Mouse (Mus musculus) T-cell, adult 2 months (primary cell): ENCODE results near the gene Vash2.
"Not testable (repeated sequence)": the region's sequence is repeated elsewhere in the genome, so short reads cannot be mapped to it uniquely, and the experiment has no call there.

Source experiments
- DNase-seq: peaks from one replicate; pipeline ENCODE4 v3.0.0; 2022; ENCODE audit warnings: low spot score

The Vash2 gene

DNA sequence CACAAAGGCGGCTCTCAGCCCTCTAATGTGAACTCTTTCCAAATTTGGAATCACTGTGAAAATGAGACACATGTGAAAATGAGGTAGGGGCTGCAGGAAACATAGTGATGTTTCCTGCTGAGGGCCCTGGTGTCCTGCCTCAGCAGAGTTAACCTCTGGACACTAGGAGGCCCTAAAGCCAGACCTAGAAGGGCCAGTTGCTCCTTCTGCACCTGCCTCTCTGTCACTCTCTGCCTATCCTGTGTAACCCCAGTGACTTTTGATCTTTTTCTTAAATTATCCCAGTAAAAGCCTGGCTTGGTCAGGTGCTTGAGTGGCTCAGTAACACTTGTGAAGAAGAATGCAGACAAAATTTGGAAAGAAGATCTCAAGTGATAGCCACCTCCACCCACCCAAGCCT lies 4.3 kb downstream of the Vash2 start:
- no peak for DNase-seq

DNA sequence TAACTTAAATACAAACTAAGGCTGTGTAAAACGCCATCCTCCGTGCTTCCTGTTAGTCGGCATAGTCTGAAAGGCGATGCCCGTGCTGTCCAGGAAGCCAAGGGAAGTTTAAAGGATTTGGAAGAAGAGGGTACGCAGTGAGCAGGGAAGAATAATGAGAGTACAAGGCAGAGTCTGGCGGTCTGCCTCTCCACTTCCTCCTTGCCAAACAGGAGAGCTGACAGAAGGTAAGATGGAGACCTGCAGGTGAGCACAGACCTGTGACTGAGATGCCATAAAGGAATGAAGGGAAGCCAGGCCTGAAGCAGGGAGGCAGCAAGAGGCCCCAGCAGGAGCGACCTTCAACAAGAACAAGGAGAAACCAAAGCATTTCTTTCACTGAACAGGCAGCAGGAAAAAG lies 4.9 kb downstream of the Vash2 start:
- no peak for DNase-seq

DNA sequence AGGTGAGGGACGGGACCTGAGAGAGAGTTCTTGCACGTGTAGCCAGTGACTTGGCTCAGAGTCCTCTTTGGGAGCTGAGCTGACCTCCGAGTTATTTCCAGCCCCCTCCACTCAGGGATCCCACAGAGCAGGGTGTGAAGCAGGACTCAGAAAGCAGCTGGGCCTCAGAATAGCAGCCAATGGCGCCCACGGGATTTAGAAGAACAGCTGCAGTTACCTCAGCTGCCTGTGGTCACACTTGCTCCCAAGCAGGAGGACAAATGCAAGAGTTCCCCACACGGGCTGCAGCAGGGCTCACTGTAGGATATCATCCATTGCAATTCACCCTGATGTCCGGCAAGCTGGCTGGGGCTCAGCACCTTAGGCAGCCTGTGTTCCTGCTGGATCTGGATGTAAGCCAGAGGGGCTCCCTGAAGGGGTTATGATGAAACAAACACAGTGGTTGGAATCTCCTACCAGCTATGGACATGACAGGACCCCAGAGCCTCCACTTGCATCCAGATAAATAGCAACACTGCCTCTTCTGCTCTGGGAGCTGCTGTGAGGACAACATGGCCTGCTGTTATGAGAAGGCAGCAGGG lies 6.4 kb downstream of the Vash2 start:
- no peak for DNase-seq

DNA sequence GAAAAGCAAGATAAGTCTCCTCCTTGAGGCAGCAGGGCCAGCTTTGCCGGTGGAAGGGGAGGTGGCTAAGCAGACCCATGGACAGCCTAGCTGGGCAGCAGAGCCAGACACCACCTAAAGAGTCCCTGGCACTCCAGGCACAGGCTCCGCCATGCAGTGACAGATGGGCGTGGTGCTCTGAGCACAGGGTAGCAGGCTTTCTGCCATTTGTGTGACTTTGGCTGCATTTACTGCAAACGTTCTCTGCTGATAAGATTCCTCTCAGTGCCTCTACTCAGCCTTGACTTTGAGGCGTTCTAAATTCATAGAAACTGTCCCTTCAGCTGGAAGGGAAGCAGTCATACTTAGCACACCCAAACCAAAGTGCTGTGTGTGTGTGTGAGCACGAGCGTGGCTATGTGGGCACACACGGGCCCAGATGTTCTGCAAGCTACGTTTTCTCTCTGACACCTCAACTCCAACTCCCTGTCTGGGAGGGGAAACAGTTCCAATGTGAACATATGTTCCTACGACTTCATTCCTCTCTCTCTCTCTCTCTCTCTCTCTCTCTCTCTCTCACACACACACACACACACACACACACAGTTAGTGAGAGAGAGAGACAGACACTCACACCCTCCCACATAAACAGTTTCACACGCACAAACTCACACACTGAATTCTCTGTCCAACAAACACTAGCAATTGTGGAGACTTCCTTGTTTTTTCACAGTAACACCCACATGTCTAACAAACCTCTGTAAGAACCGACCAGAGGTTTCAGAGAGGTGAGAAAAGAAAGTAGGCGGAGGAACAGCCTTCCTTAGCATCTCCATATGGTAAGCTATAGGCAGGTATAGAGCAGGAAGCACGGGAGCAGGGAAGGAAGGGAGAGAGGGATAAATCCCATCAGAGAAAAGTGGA lies 7.1 kb downstream of the Vash2 start:
- DNase-seq = no peak

DNA sequence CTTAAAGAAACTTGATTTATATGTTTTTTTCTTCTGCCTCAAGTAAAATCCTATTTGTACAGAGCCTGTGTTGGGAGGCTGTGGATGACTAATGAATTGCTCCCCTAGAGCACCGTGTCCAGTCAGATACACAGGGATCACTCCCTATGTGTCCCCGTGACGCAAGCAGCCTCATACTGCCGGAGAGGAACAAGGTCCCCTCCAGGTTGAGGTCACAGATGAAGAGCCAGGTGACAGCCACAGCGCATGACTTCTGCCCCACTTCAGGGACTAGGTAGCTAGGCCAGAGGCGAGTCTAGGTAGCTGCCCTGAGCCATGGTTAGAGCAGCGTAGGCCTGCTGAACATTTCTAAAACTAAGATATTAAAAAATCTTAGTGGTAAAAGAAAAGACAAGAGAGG lies 11.1 kb downstream of the Vash2 start:
- no peak for DNase-seq

DNA sequence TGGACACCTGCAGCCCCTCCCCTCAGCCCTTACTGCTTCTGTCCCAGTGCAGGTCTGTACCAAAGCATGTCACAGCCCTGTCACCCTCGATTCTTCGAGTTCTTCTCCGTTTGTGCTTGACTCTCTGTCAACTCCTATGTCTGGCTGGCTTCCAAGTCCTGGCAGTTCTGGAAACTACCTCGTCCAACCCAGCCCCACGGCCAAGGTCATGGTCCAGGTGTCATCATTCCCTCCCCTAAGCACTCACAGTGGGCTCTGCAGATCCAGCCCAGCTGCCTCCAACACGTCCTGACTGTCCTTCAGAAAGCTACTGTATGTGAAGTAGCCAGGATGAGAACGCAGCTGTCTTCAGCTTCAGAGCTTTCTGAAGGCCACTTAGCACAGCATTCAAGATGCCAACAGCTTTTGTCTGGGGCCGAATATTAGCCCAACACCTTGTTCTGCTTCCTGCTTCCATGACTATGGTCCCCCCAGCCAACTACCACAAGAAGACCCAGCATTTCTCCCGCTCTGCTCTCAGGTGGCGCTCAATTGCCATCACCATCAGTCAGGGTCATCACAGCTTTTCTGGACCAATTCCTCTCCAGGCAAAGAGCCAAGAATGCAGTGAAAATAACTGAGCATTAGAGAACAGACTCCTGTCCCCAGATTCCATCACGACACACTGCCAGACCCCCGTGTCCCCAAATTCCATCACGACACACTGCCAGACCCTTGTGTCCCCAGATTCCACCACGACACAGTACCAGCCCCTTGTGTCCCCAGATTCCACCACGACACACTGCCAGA lies 13.9 kb downstream of the Vash2 start:
- no peak for DNase-seq

DNA sequence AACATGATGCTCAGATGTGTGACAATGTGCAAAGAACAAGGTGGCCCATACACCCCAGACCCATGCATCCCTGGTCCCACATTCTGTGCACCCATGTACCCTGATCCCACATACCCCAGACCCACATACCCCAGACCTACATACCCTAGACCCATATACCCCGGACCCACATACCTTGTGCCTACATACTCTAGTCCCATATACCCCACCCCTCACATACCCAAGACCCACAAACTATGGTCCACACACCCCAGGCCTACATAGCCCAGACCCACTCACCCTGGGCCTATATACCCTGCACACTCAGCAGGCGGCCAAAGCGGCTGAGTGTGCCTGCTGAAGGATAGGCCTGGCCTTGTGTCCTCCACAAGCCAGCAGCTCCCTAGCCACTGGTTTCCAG lies 16.3 kb downstream of the Vash2 start:
- no peak for DNase-seq

DNA sequence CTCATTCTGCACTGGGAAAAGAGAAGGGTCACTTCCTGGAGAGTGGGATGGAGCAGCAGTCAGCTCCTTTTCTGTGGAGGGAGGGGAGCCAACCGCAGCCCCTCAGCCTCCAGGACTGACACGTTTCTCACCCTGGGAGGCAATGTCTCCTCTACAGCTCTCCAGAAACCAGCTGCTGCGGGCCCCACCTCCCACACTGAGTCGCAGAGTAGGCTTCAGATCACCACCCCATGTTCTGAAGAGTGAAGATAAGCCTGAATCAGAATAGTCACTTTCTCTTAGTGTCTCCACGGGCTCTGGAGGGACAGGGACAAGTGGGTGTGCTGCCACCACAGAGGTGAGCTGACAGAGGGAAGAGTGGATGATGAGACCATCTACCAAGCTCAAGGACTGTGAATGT lies 20.3 kb downstream of the Vash2 start:
- no peak for DNase-seq

DNA sequence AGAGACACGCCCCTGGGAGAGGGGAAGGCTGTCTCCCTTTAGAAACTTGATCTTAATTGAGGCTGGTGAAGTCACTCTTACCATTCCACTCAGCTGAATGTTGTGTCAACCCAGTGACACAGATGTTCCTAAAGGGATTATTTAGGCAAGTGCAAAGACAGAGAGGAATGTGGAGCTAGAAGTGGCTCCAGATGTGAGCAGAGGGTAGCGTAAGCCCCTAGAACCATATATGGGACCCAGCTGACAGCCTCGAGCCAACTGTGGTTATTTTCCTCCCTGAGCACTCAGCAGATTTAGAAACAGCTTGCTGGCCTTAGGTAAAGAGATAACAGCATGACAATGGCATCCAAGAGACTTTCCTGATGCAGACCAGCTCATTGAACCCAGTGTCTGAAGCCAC lies 26.1 kb downstream of the Vash2 start:
- DNase-seq = no peak

DNA sequence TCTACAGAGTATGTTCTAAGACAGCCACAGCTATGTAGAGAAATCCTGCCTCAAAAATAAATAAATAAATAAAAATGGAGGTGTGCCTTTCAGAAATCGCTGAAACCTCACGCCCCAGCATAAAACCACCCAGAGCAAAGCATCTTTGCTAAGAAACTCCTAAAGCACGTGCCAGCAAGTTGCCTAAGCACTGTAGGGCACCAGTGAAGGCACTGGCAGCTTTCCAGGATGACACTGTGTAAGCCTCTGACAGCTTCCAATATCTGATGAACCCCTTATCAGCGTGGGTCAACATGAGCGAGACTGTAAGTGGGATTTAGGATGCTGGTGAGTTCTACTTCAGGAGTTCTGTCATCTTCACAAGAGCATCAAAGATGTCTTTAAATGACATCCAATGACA lies 28.1 kb downstream of the Vash2 start:
- no peak for DNase-seq

DNA sequence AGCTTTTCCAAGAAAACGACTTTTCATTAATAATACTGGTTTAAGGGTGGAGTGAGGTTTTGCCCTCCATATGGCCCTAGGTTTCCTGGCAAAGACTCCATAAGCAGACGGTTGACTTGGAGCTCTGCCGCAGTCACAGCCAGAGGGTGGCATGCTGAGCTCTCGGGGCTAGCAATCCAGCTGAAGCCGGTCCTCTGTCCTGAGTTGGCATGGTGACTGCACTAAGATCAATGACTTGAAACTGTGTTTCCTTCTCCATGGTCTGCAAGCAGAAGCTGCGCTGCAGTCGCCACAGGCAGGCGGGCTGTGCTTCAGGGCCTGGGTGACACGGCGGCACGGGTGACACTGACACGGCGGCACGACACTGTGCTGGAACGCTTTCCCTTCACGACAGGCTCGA lies 30.2 kb downstream of the Vash2 start:
- no peak for DNase-seq

DNA sequence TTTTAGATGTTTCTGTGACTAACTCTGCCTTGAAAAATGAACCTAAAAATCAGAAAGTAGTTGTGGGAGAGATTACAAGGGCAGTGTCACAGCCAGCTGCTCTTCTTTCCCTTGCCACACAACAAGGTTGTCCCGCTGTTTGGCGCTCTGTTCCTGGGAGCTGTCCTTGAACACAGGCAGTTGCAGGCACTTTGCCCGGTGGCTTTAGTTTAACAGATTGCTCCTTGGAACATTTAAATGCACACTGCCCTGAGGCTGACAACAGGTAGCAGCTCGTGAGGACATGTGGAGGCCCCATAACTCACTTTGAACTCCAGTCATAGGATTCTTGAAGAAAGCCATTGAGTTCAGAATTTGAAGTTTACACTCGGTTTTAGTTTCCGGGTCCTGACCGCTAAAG lies 30.7 kb downstream of the Vash2 start:
- no peak for DNase-seq

DNA sequence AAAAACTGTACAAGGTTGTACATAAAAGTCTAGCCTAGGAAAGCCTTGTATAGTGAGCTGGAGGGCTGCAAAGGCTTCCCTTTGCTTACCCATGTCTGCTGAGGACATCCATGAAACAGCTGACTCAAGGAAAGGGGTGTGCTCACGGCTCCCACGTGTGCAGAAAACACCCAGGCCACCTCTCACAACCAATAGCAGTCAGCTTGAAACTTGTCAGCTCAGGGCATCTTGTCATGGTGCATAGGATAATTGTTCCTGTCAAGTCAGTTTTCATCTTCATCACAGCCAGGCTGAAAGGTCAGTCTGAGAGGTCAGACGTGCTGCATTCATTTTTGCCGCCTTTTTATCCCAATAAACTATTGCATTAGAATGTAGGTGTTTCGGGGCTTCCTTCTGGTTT lies 31.1 kb downstream of the Vash2 start:
- no peak for DNase-seq

DNA sequence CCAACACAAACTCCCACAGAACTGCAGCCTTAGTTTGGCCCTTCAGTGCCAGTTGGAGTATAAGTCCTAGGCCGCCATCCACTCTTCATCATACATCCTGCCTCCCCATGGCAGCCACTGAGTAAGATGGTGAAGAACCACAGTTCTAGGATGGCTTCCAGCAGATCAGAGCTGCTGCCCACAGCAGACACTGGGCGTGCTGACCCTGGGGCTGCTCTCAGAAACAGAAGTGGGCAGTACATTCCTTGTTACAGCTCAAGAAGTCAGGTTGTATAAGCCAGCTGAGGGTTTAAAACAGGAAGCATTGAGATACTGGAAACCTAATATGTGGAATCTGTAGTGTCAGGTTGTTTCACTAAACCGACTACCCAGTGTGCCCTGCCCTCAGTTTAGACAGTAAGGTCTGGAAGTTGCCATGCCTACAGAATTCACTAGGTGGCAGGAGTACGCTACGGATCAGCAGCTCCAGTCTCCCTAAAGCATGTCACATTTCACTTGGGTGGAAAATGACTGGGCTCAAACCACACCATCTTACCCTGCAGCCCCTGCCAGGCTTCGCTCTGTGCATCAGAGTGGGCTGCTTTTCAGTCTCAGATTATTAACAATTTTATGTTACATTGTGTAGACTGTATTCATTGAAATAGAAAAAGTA lies 34.9 kb downstream of the Vash2 start:
- peak; percentile 39 for DNase-seq

DNA sequence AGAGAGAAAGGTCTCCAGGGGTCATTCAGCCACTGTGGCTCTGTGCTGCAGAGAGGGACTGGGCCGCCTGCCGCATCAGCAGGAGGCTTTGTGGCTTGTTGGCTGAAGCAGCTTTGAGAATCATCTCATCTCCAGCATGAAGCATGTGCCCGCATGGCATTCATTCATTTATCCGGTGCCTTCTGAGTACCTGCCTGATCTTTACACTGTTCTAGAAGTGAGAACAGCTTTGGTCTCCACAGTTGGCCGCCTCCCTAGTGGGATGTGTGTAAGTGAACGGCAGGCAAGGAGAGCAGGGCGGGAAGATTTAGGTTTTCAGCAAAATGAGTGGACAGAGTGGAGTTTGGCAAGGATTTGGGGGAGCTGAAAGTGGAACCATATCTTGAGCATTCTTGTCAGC lies 39.3 kb downstream of the Vash2 start:
- no peak for DNase-seq

DNA sequence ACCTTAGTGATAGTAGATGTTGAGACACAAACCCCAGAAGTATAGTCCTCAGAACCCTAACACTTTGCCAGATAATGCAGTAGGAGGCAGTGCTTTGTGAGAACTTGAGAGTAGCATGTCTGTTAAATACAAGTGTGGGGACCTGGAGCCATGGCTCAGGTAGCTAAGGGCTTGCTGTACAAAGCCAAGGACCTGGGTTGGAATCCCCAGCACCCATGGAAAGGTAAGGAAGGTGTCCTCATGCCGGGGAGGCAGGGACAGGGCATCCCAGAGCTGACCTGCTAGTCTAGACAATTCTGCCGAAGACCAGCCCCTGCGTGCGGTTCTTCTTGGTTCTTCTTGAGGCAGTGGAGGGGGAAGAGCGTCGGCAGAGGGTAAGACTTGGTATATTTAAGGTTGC lies 48.9 kb downstream of the Vash2 start:
- no peak for DNase-seq

DNA sequence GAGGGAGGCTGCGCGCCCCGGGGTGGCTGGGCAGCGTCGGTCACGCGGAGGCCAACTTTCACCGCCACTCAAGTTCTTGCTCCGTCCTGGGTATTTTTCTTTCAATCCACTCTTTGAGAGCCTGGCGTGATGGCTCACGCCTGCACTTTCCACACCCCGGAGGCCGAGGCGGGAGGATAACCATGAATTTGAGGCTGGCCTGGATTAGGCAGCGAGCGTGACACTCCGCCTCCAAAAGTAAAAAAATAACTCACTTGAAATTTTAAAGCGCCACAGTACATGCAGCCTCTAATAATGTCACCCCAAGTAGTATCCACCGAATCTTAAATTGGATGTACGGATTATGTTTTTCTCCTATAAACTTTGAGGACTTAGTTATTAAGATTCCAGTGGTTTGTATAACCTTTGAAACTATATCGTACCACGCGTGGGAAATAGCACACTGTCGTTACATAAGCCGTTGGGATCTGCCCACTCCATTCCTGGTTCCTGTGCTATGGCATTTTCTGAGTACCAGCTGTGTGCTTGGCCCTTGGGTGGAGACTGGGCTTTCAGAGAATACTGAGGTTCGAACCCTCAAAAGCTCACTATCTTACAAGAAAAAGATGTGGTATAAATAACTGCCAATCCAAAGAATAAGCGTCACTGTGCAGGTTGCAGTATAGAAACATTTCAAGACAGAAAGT lies 49.9 kb downstream of the Vash2 start:
- peak; percentile 33 for DNase-seq

DNA sequence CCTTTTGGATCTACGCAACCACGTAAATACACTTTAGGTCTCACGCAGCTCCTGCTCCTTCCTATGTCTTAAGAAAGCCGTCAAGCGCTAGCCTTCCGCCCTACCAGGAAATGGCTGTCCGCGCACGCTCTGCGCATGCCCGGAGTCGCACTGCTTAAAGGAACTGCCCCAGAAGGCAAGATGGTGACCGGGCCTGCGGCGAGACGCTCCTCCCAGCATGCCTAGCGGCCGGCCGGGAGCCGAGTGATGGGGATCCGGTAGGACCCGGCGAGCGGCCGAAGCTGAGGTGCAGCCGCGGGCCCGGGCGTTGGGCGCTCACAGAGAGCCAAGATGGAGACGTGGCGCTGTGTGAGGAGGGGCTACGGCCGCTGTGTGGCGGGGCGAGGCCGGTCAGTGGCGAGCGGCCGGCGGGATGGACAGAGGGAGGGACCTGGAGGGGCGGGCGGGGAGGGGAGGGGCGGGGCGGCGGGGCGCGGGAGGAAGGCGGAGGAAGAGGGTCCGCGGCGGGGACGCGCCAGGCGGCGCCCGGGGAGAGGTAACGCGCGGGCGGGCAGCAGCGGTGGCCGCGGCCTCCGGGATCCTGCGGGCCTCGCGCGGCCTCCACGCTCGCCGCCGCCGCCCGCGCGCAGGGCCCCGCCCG lies 50.6 kb downstream of the Vash2 start:
- DNase-seq = peak; percentile 98

DNA sequence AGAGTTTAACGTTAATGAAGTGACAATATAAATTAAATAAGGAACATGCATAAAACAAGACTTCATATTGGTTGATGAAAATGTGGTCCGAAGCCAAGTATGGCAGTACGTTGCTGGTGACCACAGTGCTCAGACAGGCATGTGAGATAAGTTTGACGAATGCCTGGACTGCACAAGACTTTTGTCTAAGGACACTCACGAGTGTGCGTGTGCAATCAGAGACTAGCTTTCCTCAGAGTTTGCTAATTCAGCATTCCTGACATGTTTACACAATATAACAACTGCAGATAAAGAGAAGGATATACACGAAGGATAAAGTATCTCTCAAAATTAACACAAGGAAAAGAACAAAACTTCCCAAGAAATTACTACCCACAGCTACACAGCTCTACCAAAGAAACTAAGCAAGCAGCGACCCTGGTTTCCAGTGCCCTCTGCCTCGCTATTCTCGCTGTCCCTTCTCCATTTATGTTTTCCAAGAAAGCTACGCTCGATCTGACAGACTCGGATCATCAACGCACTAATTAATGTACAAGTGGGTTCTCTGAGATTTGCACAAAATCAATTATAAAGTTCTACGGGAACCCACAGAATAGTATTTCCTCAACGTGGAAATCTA lies 51.2 kb downstream of the Vash2 start:
- no peak for DNase-seq

DNA sequence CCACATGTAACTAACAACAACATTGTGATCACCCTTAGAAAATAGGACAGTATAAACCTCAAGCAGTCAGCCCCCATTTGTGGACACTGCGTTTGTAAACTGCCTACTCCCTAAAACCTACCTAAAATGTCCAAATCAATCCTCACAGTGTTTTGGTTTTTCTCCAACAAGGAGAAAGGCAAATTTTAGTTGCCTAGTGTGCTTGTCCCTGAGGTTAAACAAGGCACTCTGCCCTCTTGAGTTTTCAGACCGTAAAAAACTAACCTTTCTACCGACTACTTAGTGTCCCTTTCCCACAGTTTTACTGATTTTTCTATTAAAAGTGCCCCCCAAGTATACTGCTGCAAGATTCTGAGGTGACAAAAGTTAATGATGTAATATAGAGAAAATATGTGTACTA lies 51.8 kb downstream of the Vash2 start:
- no peak for DNase-seq

DNA sequence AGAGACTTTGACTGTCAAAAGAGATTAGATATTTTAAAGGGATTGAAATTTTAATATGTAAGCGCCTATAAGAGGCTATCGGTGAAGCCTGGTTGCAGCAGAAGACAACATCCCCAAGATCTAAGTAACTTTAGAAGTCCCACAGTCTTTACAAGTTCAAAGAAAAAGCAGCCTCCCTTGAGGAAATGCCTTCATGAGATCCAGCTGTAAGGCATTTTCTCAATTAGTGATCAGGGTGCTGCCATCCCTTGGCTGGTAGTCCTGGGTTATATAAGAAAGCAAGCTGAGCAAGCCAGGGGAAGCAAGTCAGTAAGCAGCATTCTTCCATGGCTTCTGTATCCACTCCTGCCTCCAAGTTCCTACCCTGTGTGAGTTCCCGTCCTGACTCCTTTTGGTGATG lies 54.3 kb downstream of the Vash2 start, which contains the start of gene Angel2:
TSS of gene Angel2 (plus strand) at position 301 of the 400 bp plus-strand sequence.
- not testable (repeated sequence) for DNase-seq
